Mouse (Mus musculus) MEL (cell line): Measurements from ENCODE around the gene Metrn. TPM values are rescaled to one million over a fixed set of nuclear protein-coding genes. Genes with fewer than 3 reads are reported as not detected.

Source experiments
- polyA plus RNA-seq, 2 experiments: library from polyadenylated mRNA; stranded (reverse) in 1 of 2; unstranded in 1 of 2; fragments of >175 nt in 1 of 2; fragments of >200 nt in 1 of 2; gene quantifications; 2 replicates each; pipeline versions ENCODE4 v1.2.1 to v1.2.4; 2012; ENCODE audit warnings: low replicate concordance in 2 of 2, low read depth in 1 of 2; ENCODE audit not compliant: insufficient read length in 2 of 2, insufficient read depth in 1 of 2, missing spikeins in 1 of 2
- total RNA-seq: library from RNA; depleted of rRNA; stranded (reverse); fragments of 300-350 nt; gene quantifications from 2 replicates; pipeline ENCODE4 v1.2.3, GENCODE M21; 2012; rRNA removed

Metrn gene
- total and polyA plus RNA-seq, 3 experiments: 95.7 to 116 TPM; not detected in 1

Other genes with a start within 250 kb of the Metrn start
- not detected in 2 replicates for gene Sox8, start 226.4 kb downstream of the Metrn start, total RNA-seq
- gene Sox8, start 226.4 kb downstream of the Metrn start, polyA plus RNA-seq: not detected
- 14.0 and 16.0 TPM in 2 replicates for gene Lmf1, start 218.1 kb downstream of the Metrn start, total RNA-seq
- 10 to 100 TPM in 1 of 2 experiments, not detected in 1; 30.5 TPM for gene Lmf1, start 218.1 kb downstream of the Metrn start, polyA plus RNA-seq
- gene Gng13, start 80.0 kb downstream of the Metrn start, total RNA-seq: 3.1 and 3.9 TPM in 2 replicates
- under 1 TPM in 1 of 2 experiments, not detected in 1; 0.13 TPM for gene Gng13, start 80.0 kb downstream of the Metrn start, polyA plus RNA-seq
- 29.9 and 35.5 TPM in 2 replicates for gene Chtf18, start 69.7 kb downstream of the Metrn start, total RNA-seq
- gene Chtf18, start 69.7 kb downstream of the Metrn start, polyA plus RNA-seq: 10 to 100 TPM in 1 of 2 experiments, not detected in 1; 71.1 TPM
- 7.3 and 8.2 TPM in 2 replicates for gene Rpusd1, start 69.5 kb downstream of the Metrn start, total RNA-seq
- gene Rpusd1, start 69.5 kb downstream of the Metrn start, polyA plus RNA-seq: 10 to 100 TPM in 1 of 2 experiments, not detected in 1; 23.9 TPM
- gene Mslnl, start 61.1 kb downstream of the Metrn start, total RNA-seq: 0.08 TPM in 1 of 2 replicates, not detected in the other
- under 1 TPM in 1 of 2 experiments, not detected in 1; 0.08 TPM for gene Mslnl, start 61.1 kb downstream of the Metrn start, polyA plus RNA-seq
- gene Msln, start 42.8 kb downstream of the Metrn start, total RNA-seq: not detected in 2 replicates
- gene Msln, start 42.8 kb downstream of the Metrn start, polyA plus RNA-seq: not detected
- 26.9 and 34.3 TPM in 2 replicates for gene Narfl, start 23.4 kb downstream of the Metrn start, total RNA-seq
- gene Narfl, start 23.4 kb downstream of the Metrn start, polyA plus RNA-seq: 10 to 100 TPM in 1 of 2 experiments, not detected in 1; 30.6 TPM
- gene Haghl, start 11.5 kb downstream of the Metrn start, total RNA-seq: 10.7 and 12.6 TPM in 2 replicates
- gene Haghl, start 11.5 kb downstream of the Metrn start, polyA plus RNA-seq: 10 to 100 TPM in 1 of 2 experiments, not detected in 1; 13.2 TPM
- 0.08 TPM in 1 of 2 replicates, not detected in the other for gene Ccdc78, start 10.6 kb downstream of the Metrn start, total RNA-seq
- under 1 TPM in 1 of 2 experiments, not detected in 1; 0.85 TPM for gene Ccdc78, start 10.6 kb downstream of the Metrn start, polyA plus RNA-seq
- 35.3 and 39.0 TPM in 2 replicates for gene Fam173a, start 4.2 kb downstream of the Metrn start, total RNA-seq
- gene Fam173a, start 4.2 kb downstream of the Metrn start, polyA plus RNA-seq: 10 to 100 TPM in 1 of 2 experiments, not detected in 1; 36.6 TPM
- gene AC134908.4, start 1.5 kb downstream of the Metrn start, total RNA-seq: 0.92 TPM in 1 of 2 replicates, not detected in the other
- not detected for gene AC134908.4, start 1.5 kb downstream of the Metrn start, polyA plus RNA-seq
- not detected in 2 replicates for gene Fbxl16, start 11.9 kb upstream of the Metrn start, total RNA-seq
- gene Fbxl16, start 11.9 kb upstream of the Metrn start, polyA plus RNA-seq: under 1 TPM in 1 of 2 experiments, not detected in 1; 0.11 TPM
- gene Wdr24, start 26.5 kb upstream of the Metrn start, total RNA-seq: 29.4 and 38.8 TPM in 2 replicates
- 10 to 100 TPM in 1 of 2 experiments, not detected in 1; 35.0 TPM for gene Wdr24, start 26.5 kb upstream of the Metrn start, polyA plus RNA-seq
- gene Jmjd8, start 31.7 kb upstream of the Metrn start, total RNA-seq: 12.9 and 13.1 TPM in 2 replicates
- gene Jmjd8, start 31.7 kb upstream of the Metrn start, polyA plus RNA-seq: 10 to 100 TPM in 1 of 2 experiments, not detected in 1; 23.9 TPM
- 74.0 and 75.0 TPM in 2 replicates for gene Stub1, start 36.3 kb upstream of the Metrn start, total RNA-seq
- gene Stub1, start 36.3 kb upstream of the Metrn start, polyA plus RNA-seq: 10 to 100 TPM in 1 of 2 experiments, not detected in 1; 99.7 TPM
- gene Rhbdl1, start 40.2 kb upstream of the Metrn start, total RNA-seq: 1.4 TPM in 2 replicates
- gene Rhbdl1, start 40.2 kb upstream of the Metrn start, polyA plus RNA-seq: 1 to 10 TPM in 1 of 2 experiments, not detected in 1; 4.0 TPM
- 2.8 and 4.9 TPM in 2 replicates for gene Gm20683, start 44.6 kb upstream of the Metrn start, total RNA-seq
- 1 to 10 TPM in 1 of 2 experiments, not detected in 1; 6.8 TPM for gene Gm20683, start 44.6 kb upstream of the Metrn start, polyA plus RNA-seq
- 24.9 and 29.1 TPM in 2 replicates for gene Rhot2, start 47.7 kb upstream of the Metrn start, total RNA-seq
- gene Rhot2, start 47.7 kb upstream of the Metrn start, polyA plus RNA-seq: 10 to 100 TPM in 1 of 2 experiments, not detected in 1; 54.5 TPM
- 22.5 and 23.7 TPM in 2 replicates for gene Wdr90, start 64.4 kb upstream of the Metrn start, total RNA-seq
- 10 to 100 TPM in 1 of 2 experiments, not detected in 1; 44.5 TPM for gene Wdr90, start 64.4 kb upstream of the Metrn start, polyA plus RNA-seq
- 73.9 and 88.9 TPM in 2 replicates for gene Mcrip2, start 71.6 kb upstream of the Metrn start, total RNA-seq
- gene Mcrip2, start 71.6 kb upstream of the Metrn start, polyA plus RNA-seq: 100 to 1,000 TPM; 107 to 281 TPM
- 31.7 and 33.6 TPM in 2 replicates for gene Mettl26, start 77.9 kb upstream of the Metrn start, total RNA-seq
- gene Mettl26, start 77.9 kb upstream of the Metrn start, polyA plus RNA-seq: 10 to 100 TPM in 1 of 2 experiments, not detected in 1; 50.6 TPM
- gene Wfikkn1, start 83.7 kb upstream of the Metrn start, total RNA-seq: 0.13 and 0.19 TPM in 2 replicates
- under 1 TPM in 1 of 2 experiments, not detected in 1; 0.53 TPM for gene Wfikkn1, start 83.7 kb upstream of the Metrn start, polyA plus RNA-seq
- 3.7 and 4.8 TPM in 2 replicates for gene Rab40c, start 122.6 kb upstream of the Metrn start, total RNA-seq
- 10 to 100 TPM in 1 of 2 experiments, not detected in 1; 23.2 TPM for gene Rab40c, start 122.6 kb upstream of the Metrn start, polyA plus RNA-seq
- 50.7 and 67.8 TPM in 2 replicates for gene Pigq, start 147.8 kb upstream of the Metrn start, total RNA-seq
- gene Pigq, start 147.8 kb upstream of the Metrn start, polyA plus RNA-seq: 100 to 1,000 TPM; 193 to 825 TPM
- 0.16 and 0.23 TPM in 2 replicates for gene Nhlrc4, start 147.8 kb upstream of the Metrn start, total RNA-seq
- under 1 TPM in 1 of 2 experiments, not detected in 1; 0.19 TPM for gene Nhlrc4, start 147.8 kb upstream of the Metrn start, polyA plus RNA-seq
- gene A930017K11Rik, start 155.4 kb upstream of the Metrn start, total RNA-seq: not detected in 2 replicates
- gene A930017K11Rik, start 155.4 kb upstream of the Metrn start, polyA plus RNA-seq: not detected
- 5.6 and 6.2 TPM in 2 replicates for gene Capn15, start 188.7 kb upstream of the Metrn start, total RNA-seq
- 10 to 100 TPM in 1 of 2 experiments, not detected in 1; 16.2 TPM for gene Capn15, start 188.7 kb upstream of the Metrn start, polyA plus RNA-seq